22 mouse cellular contexts compared by ENCODE assay signal in the genomic region with DNA sequence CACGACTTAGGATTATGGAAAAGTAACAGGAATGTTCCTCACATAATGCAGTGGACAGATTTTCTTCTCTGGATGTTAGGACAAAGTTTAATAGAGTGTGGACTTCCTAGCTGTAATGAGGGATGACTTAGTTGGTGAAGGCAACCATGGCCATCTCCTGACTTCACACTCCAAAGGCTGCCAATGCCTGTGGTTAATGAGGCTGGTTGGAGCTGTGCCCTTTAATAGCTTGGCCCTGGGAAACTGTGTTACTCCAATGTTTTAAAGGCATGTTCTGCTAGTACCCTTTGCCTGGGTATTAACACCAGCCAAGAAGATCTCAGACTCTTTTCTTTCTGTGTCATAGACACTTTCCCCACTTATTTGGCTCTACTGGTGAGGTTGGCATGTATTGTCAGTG.
DNase-seq lines count a peak whose midpoint lies in the region; ATAC-seq lines count a peak whose summit lies in the region.
"Had no signal": no experiment of that assay in that cellular context is flagged by ENCODE, and none has a peak within 500 bp of the region (broad histone marks: within the 10 kb centered on the region; RNA-seq: fewer than 3 reads in every experiment).

No protein-coding gene starts in this region.

- no peak overlapping the region for H3K4me3 ChIP-seq in forebrain, embryonic 16.5 days (replicated peaks; ENCODE audit: low read length)
- no peak overlapping the region for H3K4me3 ChIP-seq in forebrain, embryonic 12.5 days (replicated peaks)
- H3K4me3 ChIP-seq: gastrocnemius, adult 2 months; heart, embryonic 15.5 days; hindbrain, embryonic 13.5 days; layer of hippocampus, adult 2 months; midbrain, embryonic 10.5 days; myocyte; neural tube, embryonic 13.5 days had no signal

- no peak overlapping the region for H3K9ac ChIP-seq in forebrain, embryonic 16.5 days (replicated peaks; ENCODE audit: low read depth, low read length)
- H3K9ac ChIP-seq in forebrain, embryonic 12.5 days = no peak overlapping the region
- H3K9ac ChIP-seq: heart, embryonic 15.5 days; hindbrain, embryonic 13.5 days; neural tube, embryonic 13.5 days had no signal

- no peak overlapping the region for H3K27ac ChIP-seq in forebrain, embryonic 16.5 days (ENCODE audit: low read length)
- H3K27ac ChIP-seq in forebrain, embryonic 12.5 days = no peak overlapping the region
- H3K27ac ChIP-seq: gastrocnemius, adult 2 months; heart, embryonic 15.5 days; hindbrain, embryonic 13.5 days; kidney, postnatal 0 days; layer of hippocampus, adult 2 months; midbrain, embryonic 10.5 days; neural tube, embryonic 13.5 days had no signal

- H3K36me3 ChIP-seq in forebrain, embryonic 16.5 days (ENCODE audit: control insufficient read depth, insufficient read depth) = no peaks in the 10 kb centered on the region
- H3K36me3 ChIP-seq in forebrain, embryonic 12.5 days (replicated peaks) = no peaks in the 10 kb centered on the region
- H3K36me3 ChIP-seq: heart, embryonic 15.5 days; hindbrain, embryonic 13.5 days; midbrain, embryonic 10.5 days; neural tube, embryonic 13.5 days had no signal

- intact Hi-C loops in left cerebral cortex, postnatal 4 days (cut with DNase I) = no loop called here
- intact Hi-C loops in left cerebral cortex, postnatal 36 days (cut with DNase I) = no loop called here

- 73% methylated on average over 1 of the region's 1 CpGs for WGBS in forebrain, embryonic 16.5 days
- WGBS in forebrain, embryonic 12.5 days = 92% methylated on average over 1 of the region's 1 CpGs

- DNase-seq in cerebellum, postnatal 10 days = peak; percentile 77 to 82
- DNase-seq in cerebellum, adult 9-10 months = no peak
- peak; percentile 9 for DNase-seq in left cerebral cortex, postnatal 4 days
- no peak for DNase-seq in left cerebral cortex, postnatal 36 days (ENCODE audit: low spot score in 2 of 2)
- peak; percentile 59 for DNase-seq in fibroblast of lung, adult 2 months (ENCODE audit: low read depth)
- DNase-seq: adrenal gland, postnatal 14 days; gastrocnemius, adult 2 months; heart, postnatal 36 days; kidney, adult 11 months; retina, postnatal 1 day; right cerebral cortex, postnatal 25 days; thymus, postnatal 14 days had no signal

- no peak overlapping the region for H3K4me2 ChIP-seq in forebrain, embryonic 16.5 days (ENCODE audit: low read length)
- no peak overlapping the region for H3K4me2 ChIP-seq in forebrain, embryonic 12.5 days
- H3K4me2 ChIP-seq: heart, embryonic 15.5 days; hindbrain, embryonic 13.5 days; neural tube, embryonic 13.5 days had no signal

- peak; percentile 62 for ATAC-seq in forebrain, embryonic 16.5 days
- ATAC-seq in forebrain, embryonic 12.5 days (ENCODE audit: low FRiP score) = no peak
- ATAC-seq: midbrain, embryonic 16.5 days had no signal

- no peaks in the 10 kb centered on the region for H3K4me1 ChIP-seq in forebrain, embryonic 16.5 days (replicated peaks; ENCODE audit: control insufficient read depth, insufficient read depth, low read length)
- no peaks in the 10 kb centered on the region for H3K4me1 ChIP-seq in forebrain, embryonic 12.5 days
- H3K4me1 ChIP-seq: heart, embryonic 15.5 days; hindbrain, embryonic 13.5 days; midbrain, embryonic 10.5 days; neural tube, embryonic 13.5 days had no signal

- H3K9me3 ChIP-seq in forebrain, embryonic 16.5 days (ENCODE audit: control insufficient read depth, low read length) = no peaks in the 10 kb centered on the region
- no peaks in the 10 kb centered on the region for H3K9me3 ChIP-seq in forebrain, embryonic 12.5 days
- H3K9me3 ChIP-seq: heart, embryonic 15.5 days; hindbrain, embryonic 13.5 days; midbrain, embryonic 10.5 days; neural tube, embryonic 13.5 days had no signal

- no peaks in the 10 kb centered on the region for H3K27me3 ChIP-seq in forebrain, embryonic 16.5 days (replicated peaks; ENCODE audit: control insufficient read depth, insufficient read depth, low read length)
- no peaks in the 10 kb centered on the region for H3K27me3 ChIP-seq in forebrain, embryonic 12.5 days
- H3K27me3 ChIP-seq: heart, embryonic 15.5 days; hindbrain, embryonic 13.5 days; neural tube, embryonic 13.5 days had no signal

Comparison
In these comparisons a context has a peak if more than half of its experiments do, and no peak if none do; other contexts are left out.
1. DNase-seq: peak in cerebellum, postnatal 10 days (2 of 2), left cerebral cortex, postnatal 4 days (single experiment) and fibroblast of lung, adult 2 months (single experiment); none in cerebellum, adult 9-10 months (single experiment) and left cerebral cortex, postnatal 36 days (0 of 2).